Mouse (Mus musculus): ENCODE results near the gene Lrrk1. TPM values are rescaled to one million over a fixed set of nuclear protein-coding genes. Genes with fewer than 3 reads are reported as not detected.

The Lrrk1 gene
- polyA plus RNA-seq, 1 experiment from 2014 or later: 1.0 TPM

- Histone ChIP-seq H3K4me2 (ENCODE audit: low read depth, low read length) (no peak overlapping the region), H3K9me3 (ENCODE audit: control insufficient read depth, low read length) (no peaks in the 10 kb centered on the region), H3K4me3 (ENCODE audit: low read depth, low read length) (no peak overlapping the region), H3K4me1 (ENCODE audit: control insufficient read depth, insufficient read depth, low read length) (no peaks in the 10 kb centered on the region), H3K9ac (replicated peaks; ENCODE audit: low read depth, low read length) (no peak overlapping the region), H3K27me3 (ENCODE audit: control insufficient read depth, insufficient read depth, low read length) (no peaks in the 10 kb centered on the region), H3K27ac (ENCODE audit: low read depth, low read length) (no peak overlapping the region), H3K36me3 (ENCODE audit: control insufficient read depth, insufficient read depth, low read length) (no peaks in the 10 kb centered on the region)
- WGBS: 88% methylated on average over 6 of the region's 6 CpGs
- no peak for ATAC-seq (ENCODE audit: low read depth)
These were observed 70.0 kb downstream of the Lrrk1 start for GRCm38 (mm10) chr7:66318147-66318546.

- WGBS: 84% methylated on average over 26 of the region's 26 CpGs
- Histone ChIP-seq H3K27ac (ENCODE audit: low read depth, low read length) (no peak overlapping the region), H3K9me3 (ENCODE audit: control insufficient read depth, low read length) (no peaks in the 10 kb centered on the region), H3K4me2 (ENCODE audit: low read depth, low read length) (no peak overlapping the region), H3K27me3 (ENCODE audit: control insufficient read depth, insufficient read depth, low read length) (no peaks in the 10 kb centered on the region), H3K36me3 (ENCODE audit: control insufficient read depth, insufficient read depth, low read length) (no peaks in the 10 kb centered on the region), H3K4me1 (ENCODE audit: control insufficient read depth, insufficient read depth, low read length) (no peaks in the 10 kb centered on the region), H3K9ac (replicated peaks; ENCODE audit: low read depth, low read length) (no peak overlapping the region), H3K4me3 (ENCODE audit: low read depth, low read length) (no peak overlapping the region)
- ATAC-seq (ENCODE audit: low read depth): no peak
These were observed 77.2 kb downstream of the Lrrk1 start for GRCm38 (mm10) chr7:66310670-66311656.

- Histone ChIP-seq H3K9me3 (ENCODE audit: control insufficient read depth, low read length) (no peaks in the 10 kb centered on the region), H3K4me2 (ENCODE audit: low read depth, low read length) (no peak overlapping the region), H3K9ac (replicated peaks; ENCODE audit: low read depth, low read length) (no peak overlapping the region), H3K4me3 (ENCODE audit: low read depth, low read length) (no peak overlapping the region), H3K27me3 (ENCODE audit: control insufficient read depth, insufficient read depth, low read length) (no peaks in the 10 kb centered on the region), H3K27ac (ENCODE audit: low read depth, low read length) (no peak overlapping the region), H3K36me3 (ENCODE audit: control insufficient read depth, insufficient read depth, low read length) (no peaks in the 10 kb centered on the region), H3K4me1 (ENCODE audit: control insufficient read depth, insufficient read depth, low read length) (no peaks in the 10 kb centered on the region)
- WGBS: 42% methylated on average over 7 of the region's 7 CpGs
- ATAC-seq (ENCODE audit: low read depth): no peak
These were observed 78.0 kb downstream of the Lrrk1 start for GRCm38 (mm10) chr7:66309950-66310669.

GRCm38 (mm10) chr7:66309240-66309949 lies 78.8 kb downstream of the Lrrk1 start:
- H3K4me1 ChIP-seq (ENCODE audit: control insufficient read depth, insufficient read depth, low read length): no peaks in the 10 kb centered on the region
- no peaks in the 10 kb centered on the region for H3K36me3 ChIP-seq (ENCODE audit: control insufficient read depth, insufficient read depth, low read length)
- H3K4me2 ChIP-seq (ENCODE audit: low read depth, low read length): no peak overlapping the region
- no peak overlapping the region for H3K4me3 ChIP-seq (ENCODE audit: low read depth, low read length)
- no peak overlapping the region for H3K9ac ChIP-seq (replicated peaks; ENCODE audit: low read depth, low read length)
- no peak for ATAC-seq (ENCODE audit: low read depth)
- no peaks in the 10 kb centered on the region for H3K27me3 ChIP-seq (ENCODE audit: control insufficient read depth, insufficient read depth, low read length)
- WGBS: 71% methylated on average over 5 of the region's 5 CpGs
- H3K27ac ChIP-seq (ENCODE audit: low read depth, low read length): no peak overlapping the region
- no peaks in the 10 kb centered on the region for H3K9me3 ChIP-seq (ENCODE audit: control insufficient read depth, low read length)

GRCm38 (mm10) chr7:66308581-66309239 lies 79.4 kb downstream of the Lrrk1 start:
- H3K4me2 ChIP-seq (ENCODE audit: low read depth, low read length): no peak overlapping the region
- no peaks in the 10 kb centered on the region for H3K4me1 ChIP-seq (ENCODE audit: control insufficient read depth, insufficient read depth, low read length)
- no peaks in the 10 kb centered on the region for H3K27me3 ChIP-seq (ENCODE audit: control insufficient read depth, insufficient read depth, low read length)
- no peaks in the 10 kb centered on the region for H3K9me3 ChIP-seq (ENCODE audit: control insufficient read depth, low read length)
- 68% methylated on average over 13 of the region's 13 CpGs for WGBS
- no peak overlapping the region for H3K27ac ChIP-seq (ENCODE audit: low read depth, low read length)
- ATAC-seq (ENCODE audit: low read depth): no peak
- H3K36me3 ChIP-seq (ENCODE audit: control insufficient read depth, insufficient read depth, low read length): no peaks in the 10 kb centered on the region
- H3K4me3 ChIP-seq (ENCODE audit: low read depth, low read length): no peak overlapping the region
- no peak overlapping the region for H3K9ac ChIP-seq (replicated peaks; ENCODE audit: low read depth, low read length)

GRCm38 (mm10) chr7:66307791-66308190 lies 80.4 kb downstream of the Lrrk1 start:
- Histone ChIP-seq H3K4me3 (ENCODE audit: low read depth, low read length) (no peak overlapping the region), H3K4me1 (ENCODE audit: control insufficient read depth, insufficient read depth, low read length) (no peaks in the 10 kb centered on the region), H3K36me3 (ENCODE audit: control insufficient read depth, insufficient read depth, low read length) (no peaks in the 10 kb centered on the region), H3K27ac (ENCODE audit: low read depth, low read length) (no peak overlapping the region), H3K9me3 (ENCODE audit: control insufficient read depth, low read length) (no peaks in the 10 kb centered on the region), H3K9ac (replicated peaks; ENCODE audit: low read depth, low read length) (no peak overlapping the region), H3K4me2 (ENCODE audit: low read depth, low read length) (no peak overlapping the region), H3K27me3 (ENCODE audit: control insufficient read depth, insufficient read depth, low read length) (no peaks in the 10 kb centered on the region)
- no peak for ATAC-seq (ENCODE audit: low read depth)
- 80% methylated on average over 2 of the region's 2 CpGs for WGBS

- H3K4me3 ChIP-seq (ENCODE audit: low read depth, low read length): no peak overlapping the region
- H3K36me3 ChIP-seq (ENCODE audit: control insufficient read depth, insufficient read depth, low read length): no peaks in the 10 kb centered on the region
- no peak overlapping the region for H3K4me2 ChIP-seq (ENCODE audit: low read depth, low read length)
- H3K4me1 ChIP-seq (ENCODE audit: control insufficient read depth, insufficient read depth, low read length): no peaks in the 10 kb centered on the region
- H3K9ac ChIP-seq (replicated peaks; ENCODE audit: low read depth, low read length): no peak overlapping the region
- H3K9me3 ChIP-seq (ENCODE audit: control insufficient read depth, low read length): no peaks in the 10 kb centered on the region
- no peak for ATAC-seq (ENCODE audit: low read depth)
- WGBS: 76% methylated on average over 16 of the region's 16 CpGs
- H3K27me3 ChIP-seq (ENCODE audit: control insufficient read depth, insufficient read depth, low read length): no peaks in the 10 kb centered on the region
- H3K27ac ChIP-seq (ENCODE audit: low read depth, low read length): no peak overlapping the region
These were observed 82.4 kb downstream of the Lrrk1 start for GRCm38 (mm10) chr7:66305714-66306198.

GRCm38 (mm10) chr7:66304993-66305713 lies 83.0 kb downstream of the Lrrk1 start:
- H3K4me1 ChIP-seq (ENCODE audit: control insufficient read depth, insufficient read depth, low read length): no peaks in the 10 kb centered on the region
- H3K36me3 ChIP-seq (ENCODE audit: control insufficient read depth, insufficient read depth, low read length): no peaks in the 10 kb centered on the region
- no peak overlapping the region for H3K9ac ChIP-seq (replicated peaks; ENCODE audit: low read depth, low read length)
- H3K4me3 ChIP-seq (ENCODE audit: low read depth, low read length): no peak overlapping the region
- WGBS: 79% methylated on average over 8 of the region's 8 CpGs
- H3K27me3 ChIP-seq (ENCODE audit: control insufficient read depth, insufficient read depth, low read length): no peaks in the 10 kb centered on the region
- H3K4me2 ChIP-seq (ENCODE audit: low read depth, low read length): no peak overlapping the region
- H3K27ac ChIP-seq (ENCODE audit: low read depth, low read length): no peak overlapping the region
- no peak for ATAC-seq (ENCODE audit: low read depth)
- no peaks in the 10 kb centered on the region for H3K9me3 ChIP-seq (ENCODE audit: control insufficient read depth, low read length)
